In the genomic region with DNA sequence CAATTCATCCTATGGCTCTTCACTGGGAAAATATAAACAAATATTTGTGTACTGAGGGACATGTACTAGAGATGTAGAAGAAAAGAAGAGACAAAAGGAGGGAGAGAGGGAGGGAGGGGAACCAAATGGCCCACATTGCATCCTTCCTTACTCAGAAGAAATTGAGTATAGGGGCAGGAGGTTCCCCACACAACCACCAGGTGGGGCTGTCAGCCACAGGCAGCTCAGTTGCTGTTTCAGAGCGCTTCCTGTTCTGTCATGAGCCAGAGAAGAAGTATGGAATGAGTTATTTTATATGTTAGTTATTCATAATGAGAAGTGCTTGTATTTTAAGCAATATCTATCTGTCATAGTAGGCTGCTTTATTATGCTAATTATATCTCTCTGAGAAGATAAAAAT, we compare ENCODE assay signal across 8 mouse cellular contexts.
DNase-seq lines count a peak whose midpoint lies in the region; ATAC-seq lines count a peak whose summit lies in the region.

No protein-coding gene starts in this region.

- ATAC-seq in heart, embryonic 11.5 days (replicated peaks; ENCODE audit: insufficient number of reproducible peaks, low FRiP score, low TSS enrichment): no peak

- H3K36me3 ChIP-seq in heart, embryonic 11.5 days (ENCODE audit: control insufficient read depth, insufficient read depth, low read length): no peaks in the 10 kb centered on the region

- peak; percentile 36 to 59 for DNase-seq in heart, postnatal 36 days
- DNase-seq in A20 (ENCODE audit: low read depth, low spot score): peak; percentile 50
- peak; percentile 26 for DNase-seq in MN1 (ENCODE audit: low spot score)
- DNase-seq in lung, postnatal 36 days: peak; percentile 67
- DNase-seq in right cerebral cortex, adult 2 months (ENCODE audit: low spot score in 2 of 2): no peak
- DNase-seq in urinary bladder, adult 18-20 months (ENCODE audit: low spot score in 2 of 2): no peak
- no peak for DNase-seq in urinary bladder, postnatal 10 days (ENCODE audit: low spot score)

- intact Hi-C loops in heart, postnatal 36 days (cut with DNase I): loop anchor here (2.0 to 5.0 kb wide), 3 partner anchors 214 to 364 kb away; no protein-coding TSS in a partner anchor

- H3K4me1 ChIP-seq in heart, embryonic 11.5 days (ENCODE audit: control insufficient read depth, insufficient read depth, low read length): peaks cover 13% of the 10 kb centered on the region; the same call in 1 of the 2 replicates

- H3K4me3 ChIP-seq in heart, embryonic 11.5 days (ENCODE audit: low read depth, low read length): no peak overlapping the region

- no peaks in the 10 kb centered on the region for H3K9me3 ChIP-seq in heart, embryonic 11.5 days (replicated peaks; ENCODE audit: control insufficient read depth, low read length)

- no peak overlapping the region for H3K27ac ChIP-seq in heart, embryonic 11.5 days (ENCODE audit: low read depth, low read length)

- H3K9ac ChIP-seq in heart, embryonic 11.5 days (ENCODE audit: low read depth, low read length): no peak overlapping the region

- H3K27me3 ChIP-seq in heart, embryonic 11.5 days (ENCODE audit: control insufficient read depth, insufficient read depth, low read length): no peaks in the 10 kb centered on the region

- no peak overlapping the region for H3K4me2 ChIP-seq in heart, embryonic 11.5 days

- WGBS in heart, embryonic 11.5 days (ENCODE audit: insufficient replicate concordance): 96% methylated on average over 1 of the region's 1 CpGs

Comparison
In these comparisons a context has a peak if more than half of its experiments do, and no peak if none do; other contexts are left out.
1. DNase-seq: peak in heart, postnatal 36 days (2 of 2), A20 (single experiment), MN1 (single experiment) and lung, postnatal 36 days (single experiment); none in right cerebral cortex, adult 2 months (0 of 2), urinary bladder, adult 18-20 months (0 of 2) and urinary bladder, postnatal 10 days (single experiment).